Mouse (Mus musculus): ENCODE measurements around the gene Pgs1.

The Pgs1 gene

DNA sequence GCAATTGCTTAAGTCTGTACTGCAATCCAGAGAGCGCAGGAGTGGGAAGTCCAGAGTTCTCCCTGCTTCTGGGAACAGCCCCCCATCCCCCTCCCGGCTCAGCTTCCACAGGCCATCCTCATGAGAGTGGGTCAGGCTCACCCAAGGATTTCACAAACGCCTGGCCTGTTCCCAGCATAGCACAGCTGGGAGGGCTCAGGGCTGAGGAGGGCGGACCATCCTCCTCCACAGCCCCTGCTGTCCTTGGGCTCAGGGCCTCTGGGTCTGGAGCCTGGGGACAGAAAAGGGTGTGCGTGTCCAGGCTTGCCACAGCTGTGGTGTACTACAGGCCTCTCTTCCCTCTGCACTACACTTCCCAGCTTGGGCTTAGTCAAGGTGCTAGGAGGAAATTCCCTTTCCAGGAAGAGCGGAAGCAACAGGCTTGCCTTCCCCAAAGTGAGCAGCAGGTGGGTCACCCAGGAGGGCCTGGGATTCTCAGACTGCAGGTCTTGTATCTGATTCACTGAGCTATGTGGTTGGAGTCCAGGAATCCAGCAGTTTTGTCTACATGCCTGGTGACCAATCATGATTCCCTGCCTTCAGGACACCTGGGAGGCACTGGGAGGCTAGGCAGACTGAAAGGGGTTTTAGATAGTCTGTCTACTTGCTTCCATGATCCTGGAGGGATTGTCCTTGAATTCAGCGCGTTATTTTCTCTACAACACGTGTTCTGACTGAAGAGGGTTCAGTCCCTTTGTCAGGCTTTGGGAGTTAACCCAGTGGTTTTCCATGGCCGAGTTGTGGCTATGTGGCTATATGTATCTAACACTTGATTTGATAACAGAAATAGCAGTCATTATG lies 23.6 kb upstream of the Pgs1 start:
- no peak for DNase-seq (ENCODE audit: low read depth in 1 of 2, low spot score in 2 of 2)

DNA sequence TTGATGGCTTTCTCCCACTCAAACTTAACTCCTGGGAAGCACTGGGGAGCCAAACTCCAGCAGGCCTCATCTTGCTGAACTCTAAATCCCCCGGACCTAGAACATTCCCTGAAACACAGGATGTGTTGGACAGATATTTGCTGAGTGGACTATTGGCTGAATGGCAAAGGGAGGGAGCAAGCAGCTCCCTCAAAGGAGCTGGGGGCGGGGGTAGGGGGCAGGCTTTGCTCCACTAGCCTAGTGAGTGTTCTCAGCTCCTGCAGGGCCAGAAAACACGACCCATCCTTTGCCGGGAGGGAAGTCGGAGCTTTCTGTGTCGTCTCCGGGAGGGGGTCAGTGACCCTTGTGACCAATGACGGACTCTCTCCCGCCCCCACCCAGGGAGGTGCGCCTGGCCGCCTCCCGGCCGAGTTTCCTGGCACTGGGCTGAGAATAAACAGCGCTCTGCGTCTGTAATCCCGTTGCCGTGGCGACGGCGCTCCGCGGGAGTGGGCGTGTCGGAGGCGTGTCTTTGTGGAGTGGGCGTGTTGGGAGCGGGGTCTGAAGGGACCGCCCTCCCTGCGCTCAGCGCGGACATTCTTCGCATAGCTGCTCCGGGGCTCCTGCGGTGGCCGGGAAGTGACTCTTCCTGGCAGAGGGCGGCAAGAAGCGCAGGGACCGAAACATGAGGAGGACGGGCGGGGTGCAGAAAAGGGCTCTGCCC lies 22.9 kb upstream of the Pgs1 start:
- DNase-seq (ENCODE audit: low read depth in 1 of 2, low spot score in 2 of 2), result peak; percentile 92 to 99

DNA sequence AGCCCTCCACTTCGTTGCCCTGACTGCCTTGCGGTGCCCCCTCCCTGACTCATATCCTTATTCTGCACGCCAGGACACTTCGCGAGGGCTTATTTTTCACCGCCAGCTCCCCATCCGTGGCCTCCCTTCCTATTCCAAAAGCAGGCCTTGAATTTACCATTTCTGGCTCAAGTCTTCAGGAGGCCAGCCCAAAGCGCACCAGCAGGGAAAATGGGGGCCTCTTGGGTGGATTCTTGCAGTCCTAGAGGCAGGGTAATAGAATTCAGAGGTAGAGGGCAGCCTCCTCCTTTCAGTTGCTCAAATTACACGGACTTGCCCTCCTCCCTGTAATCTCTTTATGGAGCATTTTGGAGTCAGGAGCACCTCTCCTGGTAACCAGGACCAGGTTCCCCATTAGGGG lies 22.2 kb upstream of the Pgs1 start:
- no peak for DNase-seq (ENCODE audit: low read depth in 1 of 2, low spot score in 2 of 2)

DNA sequence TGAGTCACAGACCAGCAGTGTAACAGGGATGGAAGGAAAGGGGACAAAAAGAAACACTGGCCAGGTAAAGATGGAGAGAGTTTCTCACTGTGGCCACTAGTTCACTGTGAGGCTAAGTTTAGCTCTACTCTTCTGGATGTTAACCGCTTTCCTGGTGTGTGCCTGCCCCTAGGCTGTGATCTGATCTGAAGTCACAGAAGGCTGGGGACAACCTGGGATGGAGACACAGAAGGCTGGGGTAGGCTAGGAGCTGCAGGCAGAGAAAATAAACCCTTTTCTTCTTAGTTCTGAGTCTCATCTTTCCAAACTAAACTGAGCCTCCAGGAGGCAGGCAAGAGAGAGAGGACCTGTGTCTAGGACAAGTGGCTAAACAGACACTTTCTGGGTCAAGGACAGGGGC lies 21.8 kb upstream of the Pgs1 start:
- DNase-seq (ENCODE audit: low read depth in 1 of 2, low spot score in 2 of 2), result no peak

DNA sequence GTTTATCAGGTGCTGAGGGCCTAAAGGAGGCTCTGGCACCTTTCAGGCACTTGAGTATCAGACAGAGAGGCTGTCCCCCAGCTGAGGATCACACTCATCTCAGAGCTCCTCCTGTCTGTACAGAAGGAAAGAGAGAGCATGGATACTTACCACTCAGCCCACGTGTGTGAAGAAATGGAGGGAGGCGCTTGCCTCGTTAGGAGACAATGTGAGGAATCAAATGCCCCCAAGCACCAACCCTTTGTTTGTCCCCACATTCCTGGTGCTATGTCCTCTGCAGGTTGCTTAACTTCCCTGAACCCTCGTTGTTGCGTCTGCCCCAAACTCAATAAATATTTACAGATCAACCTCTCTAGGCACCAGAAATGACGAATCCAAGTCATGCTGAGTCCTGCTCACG lies 21.0 kb upstream of the Pgs1 start:
- no peak for DNase-seq (ENCODE audit: low read depth in 1 of 2, low spot score in 2 of 2)

DNA sequence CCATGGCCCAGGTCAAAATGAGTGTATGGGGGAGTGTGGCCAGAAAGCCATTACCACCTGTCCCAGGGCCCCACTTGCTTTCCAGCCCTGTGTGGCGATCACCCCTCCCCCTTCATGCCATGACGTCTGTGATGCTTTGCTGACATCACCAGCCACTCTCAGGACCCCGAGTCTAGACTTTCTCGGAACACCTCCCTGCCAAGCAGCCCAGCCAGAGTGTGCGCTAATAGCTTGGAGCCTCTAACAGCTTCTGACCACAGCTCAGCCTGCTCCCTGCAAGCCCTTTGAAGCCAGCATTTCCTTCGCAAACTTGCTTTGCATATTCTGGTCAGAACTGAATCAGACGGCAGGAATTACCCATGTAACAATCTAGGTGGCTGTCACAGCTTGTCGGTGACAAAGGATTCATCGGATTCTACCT lies 20.5 kb upstream of the Pgs1 start:
- no peak for DNase-seq (ENCODE audit: low read depth in 1 of 2, low spot score in 2 of 2)

DNA sequence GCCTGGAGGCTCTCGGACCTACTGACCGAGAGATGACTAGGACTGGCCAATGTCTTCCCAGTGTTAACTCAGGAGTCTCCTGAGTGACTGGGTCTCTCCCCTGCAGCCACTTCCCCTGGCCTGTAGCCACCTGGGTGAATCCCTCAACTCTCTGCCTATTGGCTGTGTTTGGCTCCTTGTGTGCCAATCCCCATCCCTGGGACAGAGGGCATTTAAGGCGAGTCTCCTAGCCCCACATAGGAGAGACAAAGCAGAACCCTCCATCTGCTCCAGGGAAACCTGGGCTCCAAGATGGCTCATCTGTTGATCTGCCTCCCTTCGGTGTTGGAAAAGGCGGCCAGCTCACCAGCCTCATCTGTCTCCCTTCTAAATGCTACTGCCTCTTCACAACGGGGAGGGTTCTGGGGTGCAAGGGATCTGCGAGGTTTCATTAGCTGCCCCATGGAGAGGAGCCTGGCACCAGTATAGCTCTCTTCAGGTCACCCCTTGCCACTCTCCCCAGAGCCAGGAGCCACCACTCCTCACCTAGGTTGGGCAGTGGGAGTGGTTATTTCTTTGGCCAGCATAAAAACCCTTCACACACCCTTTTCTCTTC lies 19.5 kb upstream of the Pgs1 start:
- DNase-seq (ENCODE audit: low read depth in 1 of 2, low spot score in 2 of 2), result no peak

DNA sequence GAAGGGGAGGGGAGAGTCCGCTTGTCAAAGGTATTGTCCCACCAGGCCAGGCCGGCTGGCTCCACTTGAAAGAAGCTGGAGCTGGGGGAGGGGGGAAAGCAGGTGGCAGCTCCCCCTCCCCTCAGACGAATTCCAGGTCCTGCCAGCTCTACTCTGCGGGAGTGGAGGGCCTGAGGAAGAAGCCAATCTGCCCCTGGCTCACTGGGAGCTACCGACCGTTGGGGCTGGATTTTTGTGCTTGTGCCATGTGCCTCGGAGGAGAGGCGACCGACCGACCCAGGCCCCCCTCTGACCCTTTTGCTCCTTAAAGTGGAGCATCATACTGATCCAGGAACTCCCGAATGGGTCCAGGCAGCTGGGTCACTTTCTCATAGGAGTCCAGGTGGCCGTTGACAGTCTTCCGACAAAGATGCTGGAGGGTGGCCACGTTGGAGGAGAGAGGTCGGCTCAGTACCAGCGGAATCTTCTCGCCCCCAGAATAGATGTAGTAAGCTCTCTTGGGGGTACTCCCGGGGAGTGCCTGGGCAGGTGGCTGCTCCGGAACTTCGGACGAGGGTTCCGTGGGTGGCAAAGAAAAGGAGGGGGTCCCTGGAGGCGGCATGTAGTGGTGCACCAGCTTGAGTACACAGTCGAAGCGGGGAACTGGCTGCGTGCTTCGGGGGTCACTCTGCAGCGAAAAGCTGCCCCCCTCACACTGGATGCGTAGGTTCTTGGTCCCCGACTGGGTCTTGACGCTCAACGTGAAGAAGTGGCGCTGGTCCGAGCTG lies 18.7 kb upstream of the Pgs1 start:
- DNase-seq (ENCODE audit: low read depth in 1 of 2, low spot score in 2 of 2), result no peak

DNA sequence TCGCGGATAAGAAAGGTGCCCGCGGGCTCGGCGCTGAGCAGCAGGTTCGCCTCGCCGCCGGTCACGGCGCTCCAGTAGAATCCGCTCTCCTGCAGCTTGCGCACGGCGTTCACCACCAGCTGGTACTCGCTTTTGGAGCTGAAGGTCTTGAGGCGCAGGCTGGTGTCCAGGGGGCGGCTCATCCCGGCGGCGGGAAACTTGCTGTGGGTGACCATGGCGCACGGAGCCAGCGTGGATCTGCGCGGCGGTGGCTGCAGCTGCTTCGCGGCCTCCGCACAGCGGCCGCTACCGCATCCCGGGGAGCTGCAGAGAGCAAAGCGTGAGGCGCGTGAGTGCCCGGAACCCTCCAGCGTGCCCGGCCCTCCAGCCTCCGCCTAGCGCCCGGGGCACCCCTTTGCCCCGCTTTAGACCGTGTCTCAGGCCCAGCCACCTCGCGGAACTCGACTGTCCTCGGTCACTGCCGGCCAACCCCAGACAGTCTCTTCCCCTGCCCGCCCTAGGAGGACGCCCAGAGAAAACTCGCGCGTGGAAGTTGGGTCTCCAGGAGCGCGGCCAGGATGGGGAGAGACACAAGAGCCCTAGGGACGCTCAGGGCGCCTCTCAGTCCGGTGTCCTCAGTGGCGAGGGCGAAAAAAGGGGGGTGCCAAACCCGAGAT lies 17.9 kb upstream of the Pgs1 start:
- no peak for DNase-seq (ENCODE audit: low read depth in 1 of 2, low spot score in 2 of 2)

DNA sequence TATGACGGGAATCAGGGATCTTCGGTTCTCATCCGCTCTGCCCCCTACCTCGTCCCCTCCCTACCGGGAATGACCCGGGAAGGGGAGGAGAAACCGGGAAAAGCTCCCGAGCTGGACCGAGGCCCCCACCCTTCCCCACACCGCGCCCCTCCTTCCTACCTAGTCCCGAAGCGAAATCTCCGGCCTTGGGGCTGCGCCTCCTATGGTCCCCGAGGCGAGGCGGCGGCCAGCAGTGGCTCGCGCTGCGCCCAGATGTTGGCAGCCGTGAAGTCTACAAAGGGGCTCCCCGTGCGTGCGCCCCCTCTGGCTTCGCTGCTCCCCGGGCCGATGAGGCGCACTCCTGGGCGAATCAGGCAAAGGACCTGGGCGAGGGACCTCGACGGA lies 17.4 kb upstream of the Pgs1 start:
- DNase-seq (ENCODE audit: low read depth in 1 of 2, low spot score in 2 of 2), result no peak

DNA sequence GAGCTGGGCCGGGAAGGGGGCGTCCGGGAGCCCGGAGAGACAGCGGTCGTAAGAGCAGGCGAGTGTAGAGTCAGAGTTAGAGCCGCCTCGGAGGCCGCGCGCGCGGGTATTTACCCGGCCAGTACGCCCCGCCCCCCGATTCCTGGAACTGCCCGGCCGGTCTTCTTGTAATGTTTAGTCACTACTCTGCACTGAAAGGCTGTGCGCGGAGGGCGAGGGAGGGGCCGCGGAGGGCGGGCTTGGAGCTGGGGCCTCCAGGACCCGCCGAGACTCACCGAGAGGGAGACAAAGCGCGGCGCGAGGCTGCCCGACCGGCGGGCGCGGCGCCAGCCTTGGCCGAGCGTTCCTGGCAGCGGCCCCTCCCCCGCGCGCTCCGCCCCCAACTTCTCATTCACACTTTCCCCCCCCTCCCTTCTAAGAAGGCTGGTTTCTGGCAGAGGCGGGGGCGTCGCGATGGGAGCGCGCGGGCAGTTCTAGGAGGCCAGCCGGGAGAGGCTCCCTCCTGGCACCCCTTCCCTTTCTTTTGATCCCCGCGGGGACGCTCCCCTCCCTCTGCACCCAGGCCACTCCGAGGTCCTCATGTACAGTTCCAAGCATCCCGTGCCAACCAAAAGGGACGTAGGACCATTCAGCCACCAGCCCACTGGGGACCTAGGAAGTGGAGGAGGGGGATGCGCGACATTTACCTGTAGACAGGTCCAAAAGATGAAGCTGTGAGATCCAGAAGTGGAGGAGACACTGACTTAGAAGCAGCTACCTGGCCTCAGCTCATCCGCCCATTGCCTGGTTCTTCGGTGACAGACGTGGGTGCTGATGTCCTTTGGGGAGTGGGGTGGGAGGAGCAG lies 16.8 kb upstream of the Pgs1 start:
- peak in 1 of 2 experiments; percentile 92 for DNase-seq (ENCODE audit: low read depth in 1 of 2, low spot score in 2 of 2)

DNA sequence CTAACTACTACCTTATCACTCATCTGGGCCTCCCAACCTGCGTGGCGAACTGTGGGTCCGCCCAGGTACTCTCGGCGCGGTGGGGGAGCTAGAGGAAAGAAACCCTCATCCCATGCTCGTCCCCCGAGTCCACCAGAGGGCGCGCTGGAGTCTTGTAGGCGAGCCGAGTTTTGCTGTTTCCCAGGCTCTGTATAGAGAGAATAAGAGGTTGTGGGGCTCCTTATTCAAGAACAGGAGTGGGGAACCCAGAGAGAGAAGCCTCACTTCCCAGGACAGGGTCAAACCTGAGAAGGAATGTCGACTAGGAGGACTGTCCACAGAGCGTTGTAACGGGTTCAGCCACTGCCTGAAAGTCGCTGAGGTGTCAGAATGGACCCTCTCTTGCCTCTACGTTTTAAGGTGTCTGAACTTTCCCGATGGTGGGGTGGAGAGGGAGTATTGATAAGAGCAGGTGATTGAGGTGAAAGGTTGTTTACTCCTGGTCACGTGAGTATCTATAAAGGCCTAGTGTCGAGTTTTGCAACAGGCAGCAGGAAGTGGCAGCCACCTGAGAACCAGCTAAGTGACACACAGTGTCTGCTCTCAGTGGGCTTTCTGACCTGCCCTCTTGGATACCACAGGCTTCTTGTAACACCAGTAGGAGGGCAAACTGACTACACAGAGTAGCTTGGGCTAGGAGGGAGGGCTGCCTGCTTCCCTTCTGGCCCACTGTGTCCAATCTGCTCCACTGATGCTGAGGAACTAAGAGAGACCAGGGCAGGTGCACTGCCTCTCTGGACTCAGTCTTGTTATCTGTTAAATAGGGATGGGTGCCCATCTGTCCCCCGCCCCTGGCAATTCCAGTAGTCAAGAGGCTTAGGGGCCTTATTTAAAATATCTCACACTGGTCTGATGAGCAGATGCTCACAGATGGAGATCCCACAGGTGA lies 15.9 kb upstream of the Pgs1 start, which contains the start of gene Socs3:
TSS of gene Socs3 (minus strand) at position 103 of the 928 bp plus-strand sequence.
- DNase-seq (ENCODE audit: low read depth in 1 of 2, low spot score in 2 of 2), result peak in 1 of 2 experiments; percentile 84

DNA sequence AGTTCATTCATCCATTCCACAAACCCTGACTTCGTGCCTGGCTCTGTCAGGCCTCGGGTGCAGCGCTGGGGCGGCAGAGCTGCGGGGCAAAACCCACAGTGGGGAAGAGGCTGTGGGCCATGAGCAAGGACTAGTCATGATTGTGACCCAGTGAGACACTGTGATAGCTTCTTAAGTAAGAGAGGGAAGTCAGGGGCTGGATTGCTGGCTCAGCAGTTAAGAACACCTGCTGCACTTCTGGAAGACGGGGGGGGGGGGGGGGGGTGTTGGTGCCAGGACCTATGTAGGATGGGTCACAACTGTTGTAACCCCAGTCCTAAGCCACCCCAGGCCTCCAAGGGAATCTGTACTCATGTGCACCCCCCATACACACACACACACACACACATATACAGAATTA lies 15.0 kb upstream of the Pgs1 start:
- no peak for DNase-seq (ENCODE audit: low read depth in 1 of 2, low spot score in 2 of 2)

DNA sequence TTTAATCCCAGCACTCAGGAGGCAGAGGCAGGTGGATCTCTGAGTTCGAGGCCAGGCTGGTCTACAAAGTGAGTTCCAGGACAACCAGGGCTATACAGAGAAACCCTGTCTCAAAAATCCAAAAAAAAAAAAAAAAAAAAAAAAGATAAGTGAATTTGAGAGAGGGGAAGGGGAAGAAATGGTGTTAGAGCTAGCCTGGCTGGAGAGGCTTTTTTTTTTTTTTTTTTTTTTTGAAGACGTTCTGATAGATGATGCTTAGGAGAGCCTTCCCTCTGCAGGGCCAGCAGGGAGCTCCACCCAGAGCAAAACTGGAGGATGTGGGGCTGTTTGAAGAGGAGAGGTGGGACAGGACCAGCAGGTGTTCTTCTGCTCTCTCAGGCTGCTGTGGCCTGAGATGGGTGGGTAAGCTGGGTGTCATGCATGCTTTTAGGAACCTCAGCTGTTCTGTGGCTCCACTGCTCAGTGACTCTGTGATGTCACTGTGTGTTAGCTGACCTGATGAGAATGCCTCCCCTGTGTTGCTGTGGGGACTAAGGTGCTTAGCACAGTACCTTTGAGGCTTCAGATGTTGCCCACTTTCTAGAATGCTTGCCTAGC lies 14.3 kb upstream of the Pgs1 start:
- no peak for DNase-seq (ENCODE audit: low read depth in 1 of 2, low spot score in 2 of 2)

DNA sequence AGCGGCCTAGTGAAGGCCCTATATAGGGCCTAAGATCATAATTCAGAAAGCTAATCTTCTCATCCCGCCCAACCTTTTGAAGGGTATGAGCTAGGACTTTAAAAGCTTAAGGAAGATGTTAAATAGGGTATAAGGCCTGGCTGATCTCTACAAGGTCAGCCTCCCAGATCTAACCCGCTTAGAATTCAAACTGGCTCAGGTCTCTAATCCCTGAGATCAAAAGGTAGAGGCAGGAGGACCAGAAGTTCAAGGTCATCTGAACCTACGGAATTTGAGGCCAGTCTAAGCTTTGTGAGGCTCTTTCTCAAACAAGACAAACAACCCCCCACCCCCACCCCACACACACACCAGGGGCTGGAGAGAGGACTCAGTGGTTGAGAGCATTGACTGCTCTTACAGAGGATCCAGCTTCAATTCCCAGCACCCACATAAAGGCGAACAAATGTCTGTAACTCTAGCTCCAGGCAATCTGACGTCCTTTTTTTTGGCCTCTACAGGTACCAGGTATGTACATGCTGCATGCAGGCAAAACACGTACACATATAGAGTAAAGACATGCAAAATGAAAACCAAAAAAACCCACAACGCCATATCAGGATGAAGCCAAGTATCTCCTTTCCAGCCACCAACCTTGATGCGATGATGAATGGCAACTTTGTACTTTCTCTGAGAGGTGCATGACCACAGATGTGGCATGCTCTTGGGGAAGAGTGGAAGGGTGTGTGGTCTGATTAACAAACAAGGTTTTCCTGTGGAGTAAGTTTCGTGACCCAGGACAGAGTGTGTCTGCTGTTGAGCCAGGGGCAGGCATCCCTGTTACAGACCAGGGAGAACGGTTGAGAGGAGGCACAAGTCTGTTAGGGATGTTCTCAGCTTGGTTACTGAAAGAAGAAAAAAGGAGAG lies 13.2 kb upstream of the Pgs1 start:
- DNase-seq (ENCODE audit: low read depth in 1 of 2, low spot score in 2 of 2), result no peak

DNA sequence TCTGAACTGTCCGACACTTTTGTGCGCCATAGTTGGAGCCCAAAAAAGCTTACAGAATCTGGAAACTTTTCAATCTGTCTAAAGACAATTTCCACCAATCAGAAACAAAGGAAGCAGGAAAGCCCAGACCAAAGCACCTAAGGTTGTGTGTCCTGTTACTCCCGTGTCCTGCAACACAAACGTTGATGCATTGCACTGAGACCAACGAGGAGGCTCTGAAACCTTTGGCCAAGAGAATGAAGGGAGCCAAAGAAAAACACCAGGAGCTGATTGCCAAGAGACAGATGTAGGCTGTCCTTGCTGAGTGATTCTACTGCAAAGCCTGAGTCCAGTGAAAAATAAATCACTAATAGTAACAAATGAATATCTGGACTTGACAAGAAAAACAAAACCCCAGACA lies 12.5 kb upstream of the Pgs1 start:
- no peak for DNase-seq (ENCODE audit: low read depth in 1 of 2, low spot score in 2 of 2)

DNA sequence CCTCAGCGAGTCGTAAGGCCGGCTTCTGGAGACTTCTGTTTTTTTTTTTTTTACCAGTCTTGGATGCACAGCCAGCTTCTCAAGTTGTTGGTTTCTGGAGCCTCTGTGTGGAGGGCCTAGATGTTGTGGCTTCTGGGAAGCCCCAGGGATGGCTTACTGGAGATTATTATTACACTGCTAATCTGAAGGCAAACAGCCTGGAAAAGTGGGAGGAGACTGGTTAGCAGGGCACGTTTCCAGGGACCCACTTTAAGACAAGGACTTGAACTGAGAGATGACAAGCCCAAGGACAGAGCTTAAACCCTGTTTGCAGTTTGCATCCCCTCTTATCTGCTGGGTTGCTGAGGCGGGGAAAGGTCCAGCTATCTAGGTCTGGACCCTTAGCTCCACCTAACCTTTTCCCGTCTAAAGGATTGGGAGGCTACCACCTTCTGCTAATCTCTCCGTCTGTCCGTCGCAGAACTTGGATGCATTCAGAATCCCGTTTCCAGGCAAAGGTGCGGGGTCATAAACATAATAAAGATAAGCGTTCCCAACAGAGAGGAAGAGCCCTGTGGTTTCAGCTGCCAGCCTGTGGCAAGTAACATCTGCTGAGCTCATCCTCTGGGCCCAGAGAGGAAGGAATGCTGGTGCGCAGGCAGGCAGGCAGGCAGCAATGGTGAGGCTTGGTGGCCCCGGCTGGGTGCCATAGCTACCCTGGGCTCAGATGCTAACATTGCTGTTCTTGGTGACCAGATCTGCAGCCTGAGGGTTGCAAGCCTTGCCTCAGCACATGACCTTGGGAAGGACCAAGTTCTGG lies 11.6 kb upstream of the Pgs1 start:
- no peak for DNase-seq (ENCODE audit: low read depth in 1 of 2, low spot score in 2 of 2)
